Mouse (Mus musculus) heart, adult 2 months (tissue): Measurements from ENCODE around the gene Cmya5.

Experiments used
- CTCF ChIP-seq: fragments of 200-600 bp; IDR thresholded peaks from 2 replicates; pipeline ENCODE4 v1.8.1; 2022; ENCODE audit warnings: antibody characterized with exemption, mild to moderate bottlenecking, moderate library complexity
- EP300 ChIP-seq: fragments of 200-500 bp; IDR thresholded peaks from 2 replicates; pipeline ENCODE4 v1.6.1; 2011; ENCODE audit warnings: low read depth, low read length, control low read depth; ENCODE audit not compliant: insufficient read depth

DNA sequence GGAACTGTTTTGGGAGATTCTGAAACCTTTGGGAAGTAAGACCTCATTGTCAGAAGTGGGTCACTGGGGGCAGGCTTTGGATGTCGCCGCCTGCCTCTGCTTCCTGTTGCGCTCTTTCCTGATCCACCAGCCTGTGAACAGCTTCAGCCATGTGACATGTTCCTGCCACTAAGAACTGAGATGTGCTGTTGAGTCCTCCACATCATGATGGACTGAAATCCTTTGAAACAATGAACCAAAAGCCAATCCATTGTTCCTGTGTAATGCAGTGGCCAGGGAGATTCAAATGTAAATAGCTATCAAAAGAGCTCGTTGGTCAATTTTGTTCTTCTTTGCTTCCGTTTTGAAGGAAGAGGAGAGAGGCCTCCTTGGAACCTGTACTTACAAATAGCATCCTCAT is 151.7 kb downstream of the Cmya5 start:
- TF ChIP-seq CTCF, result no peak
- no peak for TF ChIP-seq EP300
